Mouse (Mus musculus) ES-CJ7 (cell line): ENCODE measurements around the gene Prr15l.

ENCODE experiments used
- DNase-seq: peaks from one replicate; pipeline ENCODE4 v3.0.0; 2011; ENCODE audit warnings: low read depth, low spot score

Prr15l gene

DNA sequence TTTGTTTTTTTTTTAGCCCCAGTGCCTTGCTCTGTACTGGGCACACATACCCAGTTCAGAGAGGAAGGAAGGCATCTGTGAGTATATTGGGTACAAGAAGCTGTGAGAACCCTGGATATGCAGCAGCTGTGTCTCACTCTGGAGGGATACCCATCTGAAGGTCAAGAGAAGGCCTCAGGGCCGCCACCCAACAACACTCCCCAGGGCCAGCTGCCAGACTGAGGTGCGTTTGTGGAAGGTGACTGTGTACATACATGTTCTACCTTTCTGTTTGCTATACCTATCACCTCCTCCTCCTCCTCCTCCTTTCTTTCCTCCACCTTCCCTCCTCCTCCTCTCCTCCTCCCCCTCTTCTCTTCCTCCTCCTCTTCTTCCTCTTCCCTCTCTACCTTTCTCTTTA is at the start of gene Prr15l:
Gene Prr15l, plus strand, starts transcription at position 17 of the 400 bp plus-strand sequence.
- DNase-seq, result no peak

DNA sequence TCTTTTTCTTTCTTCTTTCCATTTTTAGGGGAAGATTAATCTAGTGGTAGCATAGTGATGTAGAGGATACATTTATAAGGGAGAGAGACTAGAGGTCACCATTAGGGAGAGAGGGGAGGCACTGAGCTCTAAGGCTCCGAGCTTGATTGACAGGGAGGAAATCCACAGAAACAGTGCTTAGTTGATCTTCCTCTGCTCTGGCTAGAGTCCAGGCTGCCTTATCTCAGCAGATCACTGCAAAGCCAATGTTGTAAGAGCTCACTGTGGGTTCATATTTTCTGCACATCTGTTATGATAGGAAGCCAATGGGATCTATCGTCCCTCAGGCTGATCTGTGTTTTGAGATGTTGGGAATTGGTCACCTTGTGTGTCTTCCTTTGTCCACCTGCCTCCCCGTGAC is 49.2 kb upstream of the Prr15l start:
- no peak for DNase-seq

DNA sequence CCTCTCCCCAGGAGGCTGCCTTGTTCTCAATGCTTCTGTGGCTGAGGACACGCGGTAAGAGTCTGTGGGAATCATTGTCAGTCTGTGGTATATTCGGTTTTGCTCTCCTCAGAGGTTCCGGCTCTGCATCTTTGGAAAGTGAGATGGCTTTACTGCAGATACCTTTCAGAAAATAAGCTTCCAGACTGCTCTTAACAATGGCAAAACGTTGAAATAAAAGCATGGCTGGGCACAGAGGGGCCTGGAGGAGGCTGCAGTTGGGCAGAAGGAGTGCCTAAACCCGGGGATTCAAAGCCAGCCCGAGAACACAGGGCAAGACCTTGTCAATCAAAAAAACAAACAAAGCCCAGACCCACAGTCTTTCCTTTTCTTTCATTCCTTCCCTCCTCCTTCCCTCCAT is 48.5 kb upstream of the Prr15l start:
- no peak for DNase-seq

DNA sequence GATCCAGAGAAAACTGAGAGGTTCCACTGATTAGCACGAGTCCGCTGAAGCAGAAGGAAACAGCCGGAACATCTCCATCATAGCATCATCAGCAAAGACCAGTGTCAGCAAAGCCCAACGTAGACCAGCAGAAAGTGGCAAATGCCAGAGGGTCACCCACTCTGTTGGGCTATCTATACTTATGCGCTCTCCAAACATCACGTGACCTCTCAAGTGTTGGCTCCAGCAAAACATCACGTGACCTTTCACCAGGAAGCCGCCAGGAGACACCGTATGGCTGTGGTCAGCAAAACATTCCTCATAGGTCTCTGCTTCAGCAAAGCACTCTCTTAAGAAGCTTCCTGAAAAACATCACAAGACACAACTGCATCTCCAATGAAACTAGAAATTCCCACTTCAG is 47.6 kb upstream of the Prr15l start:
- no peak for DNase-seq

DNA sequence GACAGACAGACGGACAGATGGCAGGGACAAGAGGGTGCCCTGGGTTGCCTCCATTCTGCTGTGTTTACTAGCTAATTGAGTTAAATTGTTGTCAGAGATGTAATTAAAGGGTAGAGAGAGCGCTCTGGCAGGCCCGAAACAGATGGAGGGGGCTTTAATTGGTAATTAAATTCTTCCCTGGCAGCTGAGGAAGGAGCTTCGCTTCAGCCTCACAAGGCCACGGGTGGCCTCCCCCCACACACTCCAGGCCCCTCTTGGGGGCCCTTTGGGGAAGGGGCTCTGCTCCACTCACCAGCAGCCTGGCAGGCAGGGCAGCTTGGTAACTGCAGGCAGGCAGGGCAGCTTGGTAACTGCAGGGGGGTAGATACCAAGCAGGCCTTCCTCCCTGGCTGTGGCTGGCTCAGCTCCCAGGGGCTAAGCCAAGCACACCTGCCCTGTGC is 42.0 kb upstream of the Prr15l start:
- no peak for DNase-seq

DNA sequence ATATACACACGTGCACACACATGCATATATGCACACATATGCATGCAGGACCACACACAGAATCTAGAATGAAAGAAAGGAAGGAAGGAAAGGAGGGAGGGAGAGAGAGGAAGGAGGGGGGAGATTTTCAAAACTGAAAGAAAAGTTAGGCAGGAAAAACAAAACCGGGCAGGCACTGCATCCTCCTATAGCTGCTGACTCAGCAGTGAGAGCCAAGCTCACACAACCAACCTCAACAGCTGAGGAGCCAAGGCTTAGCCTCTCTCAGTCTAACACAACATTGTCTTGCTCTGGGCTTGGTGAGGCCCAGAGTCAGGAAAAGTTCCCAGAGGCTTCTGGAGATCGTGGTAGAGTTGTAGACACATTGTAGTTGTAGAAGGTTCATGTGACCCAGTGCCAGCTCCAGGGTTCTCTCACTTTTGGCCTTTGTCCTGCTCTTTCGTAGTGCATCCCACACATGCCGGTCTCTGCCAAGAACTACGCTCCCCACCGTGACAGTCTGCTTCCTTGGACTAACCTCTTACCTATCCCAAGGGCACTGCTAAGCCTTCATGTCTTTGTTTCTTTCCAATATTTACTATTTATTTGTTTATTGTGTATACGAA is 40.9 kb upstream of the Prr15l start:
- no peak for DNase-seq

DNA sequence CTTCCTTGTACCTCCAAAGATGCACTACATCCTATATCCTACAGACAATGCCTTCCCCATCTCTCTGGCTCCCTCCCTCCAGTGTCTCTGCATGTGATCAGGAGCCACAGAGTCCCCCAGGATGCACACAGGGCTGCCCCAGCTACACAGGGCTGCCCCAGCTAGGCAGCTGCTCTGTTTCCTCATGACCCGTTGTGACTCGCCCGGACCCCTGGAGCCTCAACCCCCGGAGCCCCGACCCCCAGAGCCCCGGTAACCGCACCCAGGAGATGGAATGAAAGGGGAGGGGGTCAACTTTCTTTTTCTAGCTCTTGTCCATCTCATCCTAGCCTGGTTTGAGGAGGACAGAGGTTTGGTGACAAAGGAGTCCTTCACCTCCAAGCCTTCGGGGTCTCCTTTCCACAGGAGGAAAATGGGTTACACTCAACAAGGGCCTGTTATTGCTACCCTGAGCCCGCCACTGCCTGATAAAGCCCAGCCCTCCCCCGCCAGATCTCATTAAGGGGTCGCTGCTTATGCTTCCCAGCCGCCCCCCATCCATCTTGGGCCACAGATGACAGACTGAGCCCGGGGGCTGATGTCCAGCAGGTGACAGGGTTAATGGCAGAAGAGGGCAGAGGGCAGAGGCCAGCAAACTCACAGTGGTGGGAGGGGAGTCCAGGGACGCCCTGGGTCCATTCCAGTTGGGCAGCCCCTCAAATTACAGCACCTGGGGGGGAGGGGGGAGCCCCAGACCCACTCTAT is 35.9 kb upstream of the Prr15l start:
- DNase-seq, result no peak

DNA sequence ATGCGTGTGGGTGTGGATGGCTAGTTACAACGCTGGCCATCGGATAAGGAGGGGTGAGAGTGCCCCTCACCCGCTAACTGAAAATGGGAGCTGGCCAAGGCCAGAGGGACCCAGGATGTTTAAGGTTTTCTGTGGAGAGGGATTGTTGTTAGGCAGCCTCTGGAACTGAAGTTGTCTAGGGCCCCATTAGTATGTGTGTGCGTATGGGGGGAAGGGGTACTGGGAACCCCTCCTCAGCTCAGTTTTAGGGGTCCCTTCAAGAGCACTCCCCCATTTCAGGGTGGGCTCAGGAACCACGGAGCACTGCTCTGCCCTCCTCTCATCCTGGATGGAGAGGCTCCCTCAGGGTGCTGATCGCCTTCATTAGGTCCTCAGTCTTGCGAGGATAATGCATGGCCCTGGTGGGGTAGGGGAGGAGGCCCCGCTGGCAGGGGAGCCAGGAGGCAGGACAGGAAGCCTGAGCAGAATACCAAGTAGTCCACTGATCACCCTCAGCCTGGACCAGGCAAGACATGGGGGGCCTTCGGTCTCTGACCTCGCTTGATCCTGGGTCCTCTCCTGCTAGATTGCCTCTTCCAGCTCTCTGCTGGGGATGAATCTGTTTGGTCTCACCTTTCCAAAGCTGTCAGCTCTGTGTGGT is 34.6 kb upstream of the Prr15l start:
- DNase-seq, result no peak

DNA sequence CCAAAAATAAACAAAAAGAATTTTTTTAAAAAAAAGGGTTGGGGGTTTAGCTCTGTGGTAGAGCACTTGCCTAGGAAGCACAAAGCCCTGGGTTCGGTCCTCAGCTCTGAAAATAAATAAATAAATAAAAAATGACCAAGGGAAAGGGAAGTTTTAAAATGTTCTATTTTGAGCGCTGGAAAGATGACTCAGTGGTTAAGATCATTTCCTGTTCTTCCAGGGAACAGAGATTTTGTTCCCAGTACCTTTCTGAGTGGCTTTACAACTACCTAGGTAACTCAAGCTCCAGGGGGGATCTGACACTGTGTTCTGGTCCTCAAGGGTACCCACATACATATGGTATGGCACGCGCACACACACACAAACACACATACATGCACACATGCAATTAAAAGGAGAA is 32.0 kb upstream of the Prr15l start:
- no peak for DNase-seq

DNA sequence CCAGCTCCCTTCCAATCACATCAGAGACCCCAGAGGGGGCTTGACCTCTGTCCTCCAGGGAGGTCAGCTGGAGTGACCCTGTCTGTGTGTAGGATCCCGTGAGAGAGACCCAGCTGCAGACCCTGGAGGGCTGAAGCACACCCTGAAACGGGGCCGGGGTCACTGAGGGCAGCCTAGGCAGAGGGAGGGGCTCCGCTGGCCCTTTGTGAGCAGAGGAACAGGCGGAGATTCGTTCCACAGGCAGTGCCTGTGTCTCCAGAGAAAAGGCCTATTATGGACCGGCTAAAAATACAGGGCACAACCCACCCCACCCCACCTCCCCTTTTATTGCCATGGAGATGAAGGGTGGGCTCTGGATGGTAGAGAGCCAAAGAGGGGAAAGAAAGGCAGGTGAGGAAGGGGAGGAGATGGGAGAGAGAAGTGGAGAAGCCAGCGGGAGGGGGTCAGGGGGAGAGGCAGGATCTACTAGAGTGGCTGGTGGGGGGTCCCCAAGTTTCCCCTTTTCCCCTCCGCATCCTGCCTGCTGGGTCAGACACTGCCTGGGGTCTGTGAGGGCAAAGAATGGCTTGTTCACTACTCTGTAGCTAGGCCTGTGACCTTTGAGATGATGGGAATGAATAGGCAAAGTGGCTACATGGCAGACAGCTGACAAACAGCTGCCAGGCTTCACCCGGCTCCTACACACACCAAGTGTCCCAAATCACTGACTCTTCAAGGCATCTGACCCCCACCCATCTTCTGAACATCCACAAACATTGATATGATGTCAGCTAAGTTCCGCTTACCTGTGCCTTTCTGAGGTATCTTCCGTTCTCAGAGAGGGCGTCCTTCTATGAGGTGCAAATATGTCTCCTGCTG is 28.2 kb upstream of the Prr15l start:
- peak; percentile 79 for DNase-seq

DNA sequence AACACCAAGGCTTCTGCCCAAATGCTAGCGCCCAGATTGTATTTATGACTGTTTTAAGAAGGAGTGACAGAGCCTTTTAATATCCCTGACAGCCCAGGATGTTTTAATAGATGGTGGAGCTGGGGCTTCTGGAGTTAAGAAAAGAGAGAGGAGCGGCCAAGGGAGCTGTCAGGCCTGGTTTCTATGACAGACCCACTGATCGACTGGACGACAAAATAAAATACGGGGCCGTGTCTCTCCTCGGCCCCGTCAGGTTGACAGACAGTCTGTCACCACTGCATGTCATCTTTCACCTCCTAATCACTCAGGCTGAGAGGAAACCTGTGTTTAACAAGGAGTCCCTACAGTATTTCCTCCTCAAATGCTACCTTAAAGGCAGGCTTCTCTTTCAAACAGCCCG is 26.6 kb upstream of the Prr15l start:
- DNase-seq, result no peak

DNA sequence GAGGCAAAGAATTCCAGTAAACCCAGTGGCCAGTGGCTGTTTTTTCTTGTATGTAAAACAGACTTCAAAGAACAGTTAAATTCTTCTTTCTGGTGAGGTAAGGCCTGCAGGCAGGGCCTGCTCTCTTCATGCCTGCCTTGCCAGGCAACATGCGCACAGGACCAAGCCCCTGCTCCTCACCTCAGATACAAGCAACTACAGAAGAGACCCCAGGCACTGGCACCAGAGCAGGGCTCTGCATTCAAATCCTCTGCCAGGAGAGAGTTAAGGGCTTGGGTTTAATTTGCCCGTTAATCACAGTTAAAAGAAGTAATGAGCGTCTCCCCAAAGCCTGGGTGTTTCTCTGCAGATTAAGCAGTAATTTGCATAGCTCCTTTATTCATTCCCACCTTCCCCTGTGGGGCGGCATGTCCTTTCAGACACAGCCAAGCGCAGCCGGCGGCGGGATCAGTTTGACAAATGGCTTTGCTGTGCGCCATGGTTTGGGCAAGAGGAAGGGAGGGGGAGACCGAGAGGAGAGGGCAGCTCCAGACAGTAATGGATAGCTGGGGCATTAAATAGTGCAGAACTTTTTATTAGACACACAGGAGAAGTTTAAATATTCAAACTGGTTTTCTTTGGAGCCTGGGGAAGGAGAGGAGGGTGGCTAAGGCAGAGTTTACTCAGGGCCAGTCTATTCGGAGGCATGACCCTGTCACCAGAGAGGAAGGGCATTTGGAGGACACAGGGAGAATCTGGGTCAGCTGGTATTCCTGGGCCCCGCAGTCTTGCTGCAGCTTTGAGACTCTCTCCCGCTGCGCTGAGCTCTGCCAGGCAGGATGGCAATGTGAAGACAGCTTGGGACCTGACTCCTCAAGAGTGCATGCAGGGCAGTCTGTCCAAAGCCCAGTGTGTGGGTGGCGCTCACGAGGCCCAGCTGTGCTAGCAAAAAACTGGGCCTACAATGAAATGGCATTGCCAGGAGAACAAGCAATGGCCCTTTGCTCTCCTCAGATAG is 25.0 kb upstream of the Prr15l start:
- peak; percentile 46 for DNase-seq

DNA sequence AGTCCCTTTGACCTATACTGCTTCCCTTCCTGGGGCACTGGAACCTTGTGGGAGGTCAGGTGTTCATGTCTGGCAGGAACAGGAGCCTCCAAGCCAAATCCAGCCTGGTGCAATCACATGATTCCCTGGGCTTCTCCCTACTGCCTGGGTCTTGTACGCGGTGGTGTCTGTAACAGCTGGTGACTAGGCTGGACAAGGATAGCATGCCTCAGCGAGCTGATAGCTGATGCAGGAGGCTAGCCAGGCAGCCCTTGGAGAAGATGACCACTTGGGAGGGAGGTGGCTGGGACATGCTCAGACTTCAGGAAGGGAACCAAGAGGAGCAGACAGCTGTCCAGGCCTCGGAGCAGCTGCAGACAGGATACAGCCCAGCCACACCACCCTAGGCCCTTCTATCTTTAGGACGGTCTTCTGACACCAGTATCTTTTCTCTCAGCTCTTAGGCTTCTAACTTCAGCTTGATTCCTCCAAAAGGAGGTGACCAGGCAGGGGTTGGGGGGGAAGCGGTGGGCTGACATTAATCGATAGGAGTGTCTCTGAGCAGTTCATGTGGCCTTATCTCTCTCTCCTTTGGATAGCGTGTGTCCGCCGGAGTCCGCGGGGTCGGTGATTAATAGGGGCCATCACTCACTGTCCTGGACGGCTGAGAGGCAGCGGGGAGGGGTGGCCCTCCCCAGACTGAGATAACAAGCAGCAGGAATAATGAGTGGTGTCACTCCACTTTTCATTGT is 21.3 kb upstream of the Prr15l start:
- no peak for DNase-seq

DNA sequence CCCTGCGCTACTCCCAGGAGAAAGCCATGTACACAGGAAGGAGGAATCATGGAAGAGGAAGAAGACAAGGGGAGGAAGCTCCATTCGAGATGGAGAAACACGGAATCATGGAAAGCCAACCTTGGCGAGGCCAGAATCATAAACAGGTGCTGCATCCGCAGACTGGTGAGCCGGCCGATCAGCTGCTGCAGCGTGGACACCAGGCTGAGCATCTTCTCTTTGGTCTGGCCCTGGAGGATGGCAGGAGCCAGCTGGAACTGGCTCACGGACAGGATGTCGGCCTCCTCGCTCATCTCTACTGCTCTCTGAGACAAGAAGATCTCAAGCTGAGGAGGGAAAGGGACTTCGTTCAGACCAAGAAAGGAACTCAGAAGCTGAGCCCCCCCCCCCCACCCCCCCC is 19.3 kb upstream of the Prr15l start:
- no peak for DNase-seq

DNA sequence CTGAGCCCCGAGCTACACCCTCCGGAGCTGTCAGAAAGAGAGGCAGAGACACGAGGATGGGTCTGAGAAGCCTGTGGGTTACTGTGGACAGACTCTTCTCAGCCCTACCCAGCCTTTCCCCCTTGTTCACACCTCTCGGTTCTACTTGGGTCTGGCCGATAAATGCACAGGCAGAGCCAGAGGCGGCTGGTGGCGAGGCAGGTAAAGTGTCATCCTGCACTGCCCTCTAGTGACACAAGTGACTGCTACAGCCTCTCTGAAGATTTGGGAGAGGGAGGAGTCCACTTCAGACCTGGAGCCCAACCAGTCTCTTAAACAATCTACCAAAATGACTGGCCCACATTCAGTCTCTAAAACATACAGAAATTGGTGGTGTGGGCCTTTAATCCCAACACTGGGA is 17.9 kb upstream of the Prr15l start:
- peak; percentile 88 for DNase-seq

DNA sequence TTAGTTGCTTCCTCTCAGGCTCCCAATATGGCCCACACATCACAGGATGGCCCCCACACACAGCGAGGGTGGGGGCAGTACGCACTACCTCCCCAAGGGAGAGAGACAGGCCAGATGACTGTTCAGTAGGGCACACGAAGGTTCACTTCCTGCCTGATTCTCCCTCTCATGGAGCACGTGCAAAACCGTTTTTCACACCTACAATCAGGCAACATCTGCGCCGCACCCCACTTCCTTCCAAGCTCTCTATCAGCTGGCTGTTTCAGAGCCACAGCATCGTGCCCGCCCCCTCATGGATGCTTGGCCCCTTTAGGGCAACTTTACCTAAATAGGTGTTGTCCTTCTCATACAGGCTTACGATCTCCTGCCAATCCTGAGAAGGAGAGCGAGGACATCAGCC is 15.2 kb upstream of the Prr15l start:
- no peak for DNase-seq

DNA sequence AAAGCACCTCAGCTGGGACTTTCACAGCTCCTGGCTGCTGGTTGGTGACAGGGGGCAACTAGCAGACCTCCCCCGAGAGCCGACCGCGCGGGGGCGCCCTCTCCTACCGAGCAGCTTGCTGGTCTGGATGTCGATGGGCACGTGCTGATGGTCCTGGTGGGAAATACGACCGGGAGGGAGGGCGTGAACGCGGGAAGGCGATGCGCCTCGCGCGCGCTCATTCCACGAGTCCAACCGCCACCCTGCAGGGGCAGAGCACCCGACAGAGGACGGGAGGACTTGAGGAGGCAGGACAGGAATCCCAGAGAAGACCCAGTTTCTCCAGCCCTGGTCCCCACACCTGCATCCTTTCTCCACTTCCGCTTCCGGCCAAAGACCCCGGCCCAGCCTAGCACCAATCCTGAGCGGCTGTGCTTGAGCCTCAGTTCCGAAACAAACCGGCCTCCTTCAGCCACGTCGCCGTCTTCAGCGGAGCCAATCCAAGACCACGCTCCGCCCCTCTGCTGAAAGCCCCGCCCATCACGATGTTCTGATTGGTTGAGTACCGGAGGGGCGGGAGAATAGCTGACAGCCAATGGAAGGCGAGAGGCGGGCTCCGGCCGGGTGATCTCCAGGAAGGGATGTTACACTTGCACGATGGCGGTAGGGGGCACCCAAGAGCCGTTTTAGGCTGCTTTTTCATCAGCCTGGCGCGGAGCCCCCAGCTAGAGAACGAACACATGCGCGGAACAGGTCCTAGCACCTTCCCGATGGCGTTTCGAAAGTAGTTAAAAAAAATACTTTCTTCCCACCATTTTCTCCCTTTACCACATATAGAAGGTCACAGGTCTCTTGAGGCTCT is 11.6 kb upstream of the Prr15l start, which contains the start of gene Cdk5rap3:
Gene Cdk5rap3, minus strand, starts transcription at position 453 of the 841 bp plus-strand sequence.
- DNase-seq, result peak; percentile 100

DNA sequence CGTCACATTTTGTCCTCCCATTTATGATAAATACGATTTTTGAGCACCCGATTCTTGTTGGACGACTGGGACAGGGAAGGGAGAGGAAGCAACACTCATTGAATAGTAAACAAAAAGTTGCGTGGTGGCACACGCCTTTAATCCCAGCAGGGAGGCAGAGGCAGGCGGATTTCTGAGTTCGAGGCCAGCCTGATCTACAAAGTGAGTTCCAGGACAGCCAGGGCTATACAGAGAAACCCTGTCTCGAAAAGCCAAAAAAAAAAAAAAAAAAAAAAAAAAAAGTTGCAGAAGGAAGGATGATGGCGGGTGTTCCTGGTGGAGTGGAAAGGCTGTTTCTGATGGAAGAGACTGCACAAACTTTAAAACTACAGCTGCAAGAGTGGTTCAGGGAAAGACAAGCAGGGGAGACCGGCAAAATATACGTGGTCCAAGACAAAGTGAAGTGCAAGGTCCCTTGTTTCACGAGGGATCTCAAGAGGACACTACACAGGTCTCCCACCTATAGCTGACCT is 11.0 kb upstream of the Prr15l start:
- DNase-seq, result no peak

DNA sequence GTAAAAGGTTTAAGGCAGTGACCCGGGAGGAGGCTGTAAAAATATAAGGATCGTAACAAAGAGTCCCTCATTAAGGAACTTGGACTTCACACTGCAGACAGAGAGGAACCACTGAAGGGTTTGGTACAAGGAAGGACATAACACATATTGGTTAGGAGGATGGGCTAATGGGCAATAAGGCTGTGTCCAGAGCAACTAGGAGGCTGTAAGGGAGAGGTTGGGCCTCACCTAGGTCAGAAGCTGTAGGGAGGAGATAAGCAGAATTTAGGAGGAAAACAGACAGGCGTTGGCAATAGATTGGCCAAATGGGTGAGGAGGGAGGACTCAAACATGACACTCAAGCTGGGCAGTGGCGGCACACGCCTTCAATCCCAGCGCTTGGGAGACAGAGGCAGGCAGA is 10.5 kb upstream of the Prr15l start:
- no peak for DNase-seq
